Mouse (Mus musculus): ENCODE measurements at regions not wholly inside any gene's neighbourhood (a gene's known extent, or its start where the extent isn't known, plus 50 kb on each side); places are given as distances from the start of the nearest gene placed in this dataset.
A peak's percentile ranks its signal among the peaks of the same experiment; 100 is the strongest.

GRCm38 (mm10) chr10:74722971-74723370 is 244.0 kb upstream of the Gnaz start:
- DNase-seq (ENCODE audit: low read depth): no peak

GRCm38 (mm10) chr10:74749446-74749845 is 217.5 kb upstream of the Gnaz start:
- DNase-seq (ENCODE audit: low read depth): no peak

- DNase-seq (ENCODE audit: low read depth): no peak
Observed at GRCm38 (mm10) chr10:74750879-74751278, 216.1 kb upstream of the Gnaz start.

GRCm38 (mm10) chr10:74760734-74761133 is 206.2 kb upstream of the Gnaz start:
- no peak for DNase-seq (ENCODE audit: low read depth)

- no peak for DNase-seq (ENCODE audit: low read depth)
Observed at GRCm38 (mm10) chr10:74789245-74789644, 177.7 kb upstream of the Gnaz start.

GRCm38 (mm10) chr10:74789987-74790386 is 177.0 kb upstream of the Gnaz start:
- no peak for DNase-seq (ENCODE audit: low read depth)

- no peak for DNase-seq (ENCODE audit: low read depth)
Observed at GRCm38 (mm10) chr10:74823395-74823794, 143.6 kb upstream of the Gnaz start.

- DNase-seq (ENCODE audit: low read depth): no peak
Observed at GRCm38 (mm10) chr10:74834359-74834758, 132.6 kb upstream of the Gnaz start.

- peak; percentile 37 for DNase-seq (ENCODE audit: low read depth)
Observed at GRCm38 (mm10) chr10:74848372-74848771, 118.6 kb upstream of the Gnaz start.

- DNase-seq (ENCODE audit: low read depth): no peak
Observed at GRCm38 (mm10) chr10:74854991-74855664, 111.8 kb upstream of the Gnaz start.
